Mouse (Mus musculus) skeletal muscle tissue, postnatal 0 days (tissue): ENCODE measurements around the gene Cnp. TPM values are rescaled to one million over a fixed set of nuclear protein-coding genes. Genes with fewer than 3 reads are reported as not detected.

Experiments used
- polyA plus RNA-seq: library from polyadenylated mRNA; unstranded; fragments of >200 nt; fragmentation: Nextera tagmentation; extraction: Ambion mirVana; gene quantifications from 2 replicates; pipeline ENCODE4 v1.2.1, GENCODE M21; 2015

Gene Cnp
- 39.3 and 40.3 TPM in 2 replicates for polyA plus RNA-seq

DNA sequence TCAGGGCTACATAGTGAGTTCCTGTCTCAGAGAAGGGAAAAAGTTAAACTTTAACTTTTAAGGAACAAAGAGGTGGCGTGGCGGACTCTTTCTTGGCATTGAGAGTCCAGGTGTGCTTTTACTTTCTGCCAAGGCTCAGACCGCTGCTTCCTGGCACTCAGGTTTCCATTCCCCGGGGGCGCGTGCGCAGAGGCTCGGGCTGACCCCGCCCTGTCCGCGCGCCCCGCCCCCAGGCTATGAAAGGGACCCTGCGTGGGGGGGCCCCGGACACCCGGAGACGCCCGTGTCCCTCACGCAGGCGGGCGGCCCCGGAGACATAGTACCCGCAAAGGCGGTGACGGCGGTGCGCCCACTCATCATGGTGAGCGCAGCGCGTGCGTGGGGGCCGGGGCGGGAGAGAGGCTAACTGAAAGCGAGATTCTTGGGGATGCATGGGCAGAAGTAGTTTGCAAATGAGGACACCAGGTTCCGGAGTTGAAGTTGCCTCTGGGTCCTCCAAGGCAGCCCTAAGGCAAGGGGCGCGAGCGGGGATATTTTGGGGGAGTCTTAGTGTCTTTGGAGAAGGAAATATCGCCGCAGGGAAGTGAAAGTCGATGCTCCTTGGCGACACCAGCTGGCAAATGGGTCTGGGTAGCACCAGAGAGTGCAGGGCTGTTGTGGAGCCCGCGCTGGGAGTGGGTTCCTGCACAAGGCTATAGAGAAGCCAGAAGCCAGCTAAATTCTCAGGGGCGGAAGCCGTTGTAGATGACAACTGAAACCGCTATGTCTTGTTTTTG is at the start of gene Cnp:
Gene Cnp, plus strand, starts transcription at position 197 of the 776 bp plus-strand sequence.

DNA sequence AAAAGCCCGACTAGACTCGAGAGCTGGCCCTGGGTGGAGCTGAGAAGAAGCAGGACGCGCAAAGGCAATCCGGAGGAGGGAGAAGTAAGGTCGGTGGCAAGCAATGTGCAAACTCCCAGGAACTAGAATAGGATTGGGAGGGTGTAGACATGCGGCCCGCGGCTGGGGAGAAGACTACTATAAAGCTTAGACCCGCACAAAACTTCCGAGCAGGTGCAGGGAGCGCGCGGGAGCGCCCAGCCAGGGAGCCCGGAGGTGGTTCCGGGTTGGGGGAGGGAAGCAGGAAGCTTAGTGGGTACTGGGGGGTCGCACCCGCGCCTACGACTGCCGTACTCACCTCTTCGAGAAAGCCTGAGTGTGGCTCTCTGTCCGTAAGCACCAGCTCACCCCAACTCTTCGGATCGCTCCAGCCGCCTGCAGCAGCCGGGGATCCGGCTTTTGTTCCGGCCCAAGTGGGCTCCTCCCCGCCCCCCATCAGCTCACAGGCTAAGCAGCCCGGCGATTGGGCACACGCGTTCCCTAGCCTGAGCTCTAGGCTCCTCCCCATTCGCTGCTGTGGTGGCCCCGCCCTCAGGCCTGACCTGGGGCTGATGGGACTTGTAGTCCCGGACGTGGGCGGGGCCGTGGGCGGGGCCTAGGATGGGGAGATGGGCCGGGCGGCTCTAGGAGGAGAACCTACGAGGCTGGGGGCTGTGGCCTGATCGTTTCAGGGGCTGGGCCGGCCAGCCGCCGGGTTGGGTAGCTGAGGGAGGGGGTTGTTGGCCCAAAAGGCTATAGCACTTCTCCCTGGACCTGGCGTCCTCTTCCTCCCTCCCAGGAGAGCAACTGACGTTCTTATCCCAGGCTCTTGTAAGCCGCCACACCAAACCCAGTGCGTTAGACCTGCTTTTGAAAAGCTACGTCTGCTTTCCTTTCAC is 47.0 kb upstream of the Cnp start, which contains the start of gene Acly:
Gene Acly, minus strand, starts transcription at position 543 of the 917 bp plus-strand sequence.

GRCm38 (mm10) chr11:100544832-100545745 is 29.6 kb upstream of the Cnp start, which contains the start of gene Ttc25:
Ttc25 (plus strand) TSS chr11:100545607.

DNA sequence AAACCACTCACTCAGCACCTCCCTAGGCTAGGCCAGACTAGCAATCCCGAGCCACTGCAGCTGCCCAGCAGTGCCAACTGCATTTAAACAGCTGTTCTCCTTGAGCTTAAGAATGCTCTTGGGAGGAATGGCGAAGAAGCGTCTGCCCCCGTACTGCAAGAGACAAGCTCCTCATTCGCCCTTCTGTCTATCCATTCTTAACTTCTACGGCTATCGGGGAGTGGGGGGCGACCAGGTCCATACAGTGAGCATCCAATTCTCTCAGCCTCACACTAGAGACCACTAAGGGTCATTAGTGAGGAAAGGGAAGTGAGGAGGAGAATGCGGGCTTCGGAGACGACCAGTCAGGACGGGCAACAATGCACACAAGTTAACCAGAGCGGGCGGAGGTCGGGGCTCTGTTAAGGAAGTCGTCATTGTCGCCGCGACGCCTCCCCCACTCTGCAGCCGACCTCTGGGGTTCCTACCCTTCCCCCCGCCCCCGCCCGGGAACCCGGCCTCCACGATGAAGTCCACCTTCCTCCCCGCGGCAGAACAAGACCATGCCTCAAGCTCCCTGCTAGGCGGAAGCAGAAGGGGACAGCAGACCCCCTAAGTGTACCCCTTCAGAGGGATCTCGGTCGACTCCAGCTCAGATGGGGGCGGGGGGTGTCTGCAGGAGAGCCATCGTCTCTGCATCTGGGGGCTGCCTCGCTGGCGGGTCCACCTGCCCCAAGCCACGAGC is 44.2 kb downstream of the Cnp start, which contains the start of gene Nkiras2:
Gene Nkiras2, plus strand, starts transcription at position 484 of the 724 bp plus-strand sequence.

DNA sequence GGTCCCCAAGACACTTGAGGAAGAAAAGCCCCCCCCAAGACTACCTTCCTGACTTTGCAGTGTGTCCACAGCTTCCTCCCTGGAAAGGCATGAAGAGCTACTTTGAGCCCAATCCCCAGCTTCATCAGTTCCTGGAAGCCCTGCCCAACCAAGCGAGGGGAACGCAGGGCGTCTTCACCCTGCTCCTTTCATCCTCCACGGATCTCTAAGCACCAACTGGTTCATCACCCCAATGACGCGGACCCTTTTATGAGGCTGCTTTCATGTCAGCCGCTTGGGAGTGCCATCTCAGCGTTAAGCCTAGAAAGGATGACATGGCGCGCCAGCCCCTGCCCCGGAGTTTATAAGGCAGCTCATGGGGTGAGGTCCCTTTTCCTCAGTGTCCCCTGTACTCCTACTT is 45.3 kb downstream of the Cnp start, which contains the start of gene Dnajc7:
Gene Dnajc7, minus strand, starts transcription at position 187 of the 400 bp plus-strand sequence.

Other genes with a start within 250 kb of the Cnp start
- gene Gast, start 240.5 kb upstream of the Cnp start, polyA plus RNA-seq, result 0.44 TPM in 1 of 2 replicates, not detected in the other
- gene Hap1, start 218.8 kb upstream of the Cnp start, polyA plus RNA-seq, result 0.51 and 0.56 TPM in 2 replicates
- gene Jup, start 177.1 kb upstream of the Cnp start, polyA plus RNA-seq, result 36.6 and 44.0 TPM in 2 replicates
- 29.9 and 43.6 TPM in 2 replicates for gene P3h4, start 160.1 kb upstream of the Cnp start, polyA plus RNA-seq
- gene Fkbp10, start 159.2 kb upstream of the Cnp start, polyA plus RNA-seq, result 60.9 and 82.7 TPM in 2 replicates
- 46.3 and 48.7 TPM in 2 replicates for gene Nt5c3b, start 133.1 kb upstream of the Cnp start, polyA plus RNA-seq
- gene Klhl10, start 133.0 kb upstream of the Cnp start, polyA plus RNA-seq, result 0.23 and 0.44 TPM in 2 replicates
- 3.1 and 3.7 TPM in 2 replicates for gene Klhl11, start 102.2 kb upstream of the Cnp start, polyA plus RNA-seq
- 19.8 and 22.8 TPM in 2 replicates for gene Acly, start 46.9 kb upstream of the Cnp start, polyA plus RNA-seq
- 0.37 TPM in 2 replicates for gene Ttc25, start 29.3 kb upstream of the Cnp start, polyA plus RNA-seq
- gene Nkiras2, start 44.3 kb downstream of the Cnp start, polyA plus RNA-seq, result 53.4 and 53.7 TPM in 2 replicates
- 161 and 168 TPM in 2 replicates for gene Dnajc7, start 45.3 kb downstream of the Cnp start, polyA plus RNA-seq
- 1.5 and 1.7 TPM in 2 replicates for gene Zfp385c, start 117.6 kb downstream of the Cnp start, polyA plus RNA-seq
- gene Dhx58, start 129.4 kb downstream of the Cnp start, polyA plus RNA-seq, result 2.6 and 3.5 TPM in 2 replicates
- 17.1 and 18.1 TPM in 2 replicates for gene Kat2a, start 137.6 kb downstream of the Cnp start, polyA plus RNA-seq
- gene Hspb9, start 138.9 kb downstream of the Cnp start, polyA plus RNA-seq, result 0.26 TPM in 1 of 2 replicates, not detected in the other
- 11.6 and 13.6 TPM in 2 replicates for gene Rab5c, start 163.3 kb downstream of the Cnp start, polyA plus RNA-seq
- gene Kcnh4, start 185.0 kb downstream of the Cnp start, polyA plus RNA-seq, result 0.04 TPM in 1 of 2 replicates, not detected in the other
- 0.36 TPM in 1 of 2 replicates, not detected in the other for gene Hcrt, start 188.0 kb downstream of the Cnp start, polyA plus RNA-seq
- gene Ghdc, start 196.1 kb downstream of the Cnp start, polyA plus RNA-seq, result 5.0 and 5.9 TPM in 2 replicates